Mouse (Mus musculus) kidney, adult 11 months (tissue): Measurements from ENCODE around the gene Usp35.
A peak's percentile ranks its signal among the peaks of the same experiment; 100 is the strongest.

Source experiments
- DNase-seq: peaks from one replicate; pipeline ENCODE4 v3.0.0; 2022

Usp35 gene

DNA sequence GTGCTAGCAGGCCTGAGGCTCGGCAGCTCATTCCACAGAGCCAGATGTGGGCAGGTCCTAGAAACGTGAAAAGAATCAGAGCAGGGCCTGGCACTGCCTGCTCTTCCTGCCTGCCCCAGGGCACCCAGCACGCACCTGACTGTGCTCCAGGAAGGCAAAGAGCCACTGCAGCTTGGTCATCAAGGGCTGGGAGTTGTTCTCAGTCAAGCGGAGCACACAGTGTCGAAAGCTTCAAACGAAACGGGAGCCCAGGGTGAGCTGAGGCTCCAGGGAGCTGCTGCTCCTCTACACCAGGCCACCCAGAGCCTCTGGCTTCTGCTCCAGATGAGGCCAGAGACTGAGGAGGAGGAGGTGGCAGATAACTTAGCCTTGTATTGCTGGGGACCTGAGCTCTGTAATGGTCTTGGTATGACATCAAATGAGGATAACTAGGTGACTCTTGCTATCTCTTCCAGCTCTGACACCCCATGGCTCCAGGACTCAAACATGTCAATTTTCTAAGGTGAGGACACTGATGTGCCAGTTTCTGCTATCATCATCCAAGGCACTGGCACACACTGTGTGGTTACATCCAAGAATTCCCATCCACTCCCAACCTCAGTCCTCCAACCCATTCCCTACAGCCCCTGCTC, 18.3 kb downstream of the Usp35 start:
- DNase-seq = no peak

DNA sequence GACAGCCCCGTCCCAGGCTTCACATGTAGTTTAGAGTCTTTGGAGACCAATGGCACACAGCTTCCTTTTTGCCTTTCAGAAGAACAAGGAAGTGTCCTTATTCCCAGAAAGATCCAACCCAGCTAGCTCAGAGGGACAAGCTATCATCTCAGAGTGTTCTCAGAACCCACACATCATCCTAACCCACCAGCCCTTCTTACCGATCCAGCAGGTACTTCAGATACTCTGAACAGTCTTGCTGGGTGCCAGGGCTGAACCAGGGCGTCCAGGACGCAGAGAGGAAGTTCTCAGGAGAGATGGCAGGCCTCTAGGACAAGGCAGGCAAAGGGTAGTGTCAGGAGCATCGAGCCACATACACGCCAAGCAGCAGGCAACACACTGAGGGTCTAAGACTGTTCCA, 19.0 kb downstream of the Usp35 start:
- DNase-seq = no peak

- no peak for DNase-seq
These were observed 19.6 kb downstream of the Usp35 start for GRCm38 (mm10) chr7:97312196-97312595.

GRCm38 (mm10) chr7:97311620-97312019, 20.2 kb downstream of the Usp35 start:
- DNase-seq = no peak

- no peak for DNase-seq
These were observed 21.5 kb downstream of the Usp35 start for GRCm38 (mm10) chr7:97310341-97310635.

DNA sequence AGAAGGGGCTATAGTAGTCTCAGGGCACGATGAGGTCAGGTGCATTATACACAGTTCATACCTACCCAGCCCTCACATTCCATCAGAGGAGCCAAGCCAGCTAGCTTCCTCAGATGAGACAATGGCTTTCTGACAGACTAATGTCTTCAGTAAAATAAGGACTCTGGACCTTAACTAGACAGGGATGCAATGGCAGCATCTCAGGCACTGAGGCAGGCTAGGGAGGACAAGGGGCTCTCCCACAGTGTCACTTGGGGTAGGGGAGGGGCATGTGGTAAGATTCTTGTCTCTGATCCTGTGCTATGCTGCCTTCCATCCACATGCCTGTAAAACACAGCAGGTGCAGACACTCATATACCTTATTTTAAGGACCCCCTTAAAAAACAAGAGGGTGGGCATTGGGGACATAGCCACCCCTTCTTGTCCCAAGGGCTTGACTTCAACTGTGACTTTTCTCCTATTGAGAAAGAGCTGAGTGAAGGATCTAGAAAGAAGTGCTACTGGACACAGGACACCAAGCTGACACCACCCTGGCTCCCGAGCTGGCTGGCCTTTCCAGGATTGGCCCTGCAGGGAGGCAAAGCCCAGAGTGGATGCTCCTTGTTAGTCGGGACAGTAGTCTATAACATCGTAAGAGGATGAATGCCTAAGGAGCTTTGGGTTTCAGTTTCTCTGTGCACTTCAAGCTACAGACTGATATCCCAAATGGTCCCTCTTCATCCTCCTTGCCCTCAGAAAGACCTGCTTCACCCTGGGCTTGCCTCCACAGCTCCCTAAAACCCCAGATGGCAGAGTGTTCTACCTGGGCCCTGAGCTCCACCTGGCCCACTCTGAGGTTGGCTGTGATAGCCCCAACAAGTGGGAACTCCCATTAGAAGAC, 22.1 kb downstream of the Usp35 start:
- no peak for DNase-seq

DNA sequence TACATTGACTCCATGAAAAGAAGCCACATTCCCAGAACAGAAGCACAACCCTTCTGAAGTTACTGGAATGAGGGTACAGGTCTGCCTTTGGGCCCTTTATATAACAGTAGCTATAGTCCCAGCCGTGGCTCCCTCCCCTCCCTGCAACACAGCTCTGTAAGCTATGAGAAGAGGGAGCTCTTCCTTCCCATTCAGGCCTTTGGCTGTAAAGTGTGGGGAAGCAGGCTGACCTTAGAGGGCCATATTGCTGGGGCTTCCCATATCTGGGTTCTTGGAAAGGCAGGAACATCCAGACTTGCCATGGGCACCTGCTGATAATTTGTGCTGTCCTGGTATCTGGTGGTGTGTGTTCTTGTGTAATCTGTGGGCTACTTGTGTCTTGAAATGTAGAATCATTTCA, 24.3 kb downstream of the Usp35 start:
- no peak for DNase-seq

GRCm38 (mm10) chr7:97306813-97307212, 25.0 kb downstream of the Usp35 start:
- no peak for DNase-seq

GRCm38 (mm10) chr7:97305206-97305605, 26.6 kb downstream of the Usp35 start:
- no peak for DNase-seq

DNA sequence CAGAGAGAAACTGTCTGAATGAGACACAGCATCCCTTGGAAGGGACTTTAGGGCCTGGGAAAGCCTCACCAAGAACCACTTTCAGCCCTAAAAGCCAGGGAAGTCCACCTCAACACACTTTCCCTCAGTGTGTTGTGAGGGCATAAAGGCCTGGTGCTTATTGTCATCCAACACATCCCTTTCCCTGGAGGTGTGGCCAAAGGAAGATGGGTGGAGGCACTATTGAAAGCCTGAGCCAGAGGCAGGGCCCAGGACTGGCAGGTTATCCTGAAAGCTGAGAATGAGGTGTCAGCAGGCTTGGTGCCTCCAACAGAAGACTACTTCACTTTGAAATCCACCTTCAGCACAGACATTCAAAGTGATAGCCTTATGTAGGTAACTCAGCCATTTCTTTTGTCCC, 27.3 kb downstream of the Usp35 start:
- no peak for DNase-seq

GRCm38 (mm10) chr7:97303614-97304013, 28.2 kb downstream of the Usp35 start:
- DNase-seq = no peak

- no peak for DNase-seq
These were observed 28.9 kb downstream of the Usp35 start for GRCm38 (mm10) chr7:97302876-97303275.

- DNase-seq = no peak
These were observed 29.6 kb downstream of the Usp35 start for GRCm38 (mm10) chr7:97302261-97302660.

DNA sequence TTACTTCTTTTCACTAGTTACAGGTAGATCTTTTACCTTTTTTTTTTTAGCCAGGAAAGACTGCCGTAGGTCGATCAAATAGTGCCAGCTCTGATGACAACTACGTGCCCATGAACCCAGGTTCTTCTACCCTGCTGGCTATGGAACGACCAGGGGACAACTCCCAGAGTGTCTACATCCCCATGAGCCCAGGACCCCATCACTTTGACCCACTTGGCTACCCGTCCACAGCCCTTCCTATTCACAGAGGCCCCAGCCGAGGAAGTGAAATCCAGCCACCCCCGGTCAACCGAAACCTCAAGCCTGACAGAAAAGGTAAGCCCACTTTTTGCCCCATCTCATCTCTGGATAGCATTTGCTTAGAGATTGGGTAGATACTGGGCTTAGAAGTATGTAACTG, 30.5 kb downstream of the Usp35 start:
- no peak for DNase-seq

- DNase-seq = no peak
These were observed 30.9 kb downstream of the Usp35 start for GRCm38 (mm10) chr7:97300914-97301313.

DNA sequence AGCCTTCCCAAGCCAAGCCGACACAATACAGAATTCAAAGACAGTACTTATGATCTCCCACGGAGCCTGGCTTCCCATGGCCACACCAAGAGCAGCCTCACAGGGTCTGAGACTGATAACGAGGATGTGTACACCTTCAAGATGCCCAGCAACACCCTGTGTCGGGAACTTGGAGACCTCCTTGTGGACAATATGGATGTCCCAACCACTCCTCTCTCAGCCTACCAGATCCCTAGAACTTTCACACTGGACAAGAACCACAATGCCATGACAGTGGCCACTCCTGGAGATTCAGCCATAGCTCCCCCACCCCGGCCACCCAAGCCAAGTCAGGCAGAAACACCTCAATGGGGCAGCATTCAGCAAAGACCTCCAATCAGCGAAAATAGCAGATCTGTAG, 32.9 kb downstream of the Usp35 start:
- DNase-seq = no peak

- no peak for DNase-seq
These were observed 33.5 kb downstream of the Usp35 start for GRCm38 (mm10) chr7:97298279-97298678.

- DNase-seq = peak; percentile 31
These were observed 34.4 kb downstream of the Usp35 start for GRCm38 (mm10) chr7:97297466-97297865.

GRCm38 (mm10) chr7:97296986-97297385, 34.8 kb downstream of the Usp35 start:
- DNase-seq = no peak

DNA sequence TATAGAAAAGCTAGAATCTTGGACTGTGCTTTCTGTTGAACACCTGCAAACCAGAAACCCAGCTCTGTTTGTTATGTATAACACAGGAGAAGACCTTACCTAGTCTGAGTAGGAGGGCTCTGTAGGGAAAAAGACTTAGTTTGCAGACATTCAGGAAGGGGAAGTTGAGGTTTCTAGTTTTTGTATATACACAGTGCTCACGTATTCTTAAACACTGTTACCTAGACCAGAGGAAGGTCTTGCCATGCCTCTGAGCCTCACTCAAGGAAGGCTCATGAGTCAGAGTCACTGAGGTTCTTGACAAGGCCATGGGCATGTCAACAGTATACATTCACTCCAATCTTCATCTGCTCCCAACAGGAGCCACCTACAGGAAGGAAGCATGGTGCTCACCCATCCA, 60.8 kb downstream of the Usp35 start:
- DNase-seq = no peak

GRCm38 (mm10) chr7:97270367-97270766, 61.5 kb downstream of the Usp35 start:
- no peak for DNase-seq

GRCm38 (mm10) chr7:97262541-97262940, 69.3 kb downstream of the Usp35 start:
- no peak for DNase-seq
